Mouse (Mus musculus) limb, embryonic 14.5 days (tissue): ENCODE measurements around the gene Sbf2. TPM values are rescaled to one million over a fixed set of nuclear protein-coding genes. Genes with fewer than 3 reads are reported as not detected.

Experiments
- ATAC-seq: fragments of 200-750 bp; cut with Nextera tagmentation; 2 replicates; pipeline ENCODE4 v1.8.0; 2017; ENCODE audit warnings: low read depth, moderate number of reproducible peaks, moderate TSS enrichment; ENCODE audit not compliant: low FRiP score
- DNase-seq: peaks from one replicate; pipeline ENCODE4 v3.0.0-alpha.2; 2015; ENCODE audit warnings: low spot score
- H3K27ac ChIP-seq: fragments of 300-500 bp; sonication (generic); replicated peaks from 2 replicates; pipeline ENCODE4 v1.5.1; 2014; ENCODE audit warnings: low read depth, mild to moderate bottlenecking, low read length, moderate library complexity, mixed read lengths
- H3K27me3 ChIP-seq: fragments of 300-500 bp; sonication (generic); 2 replicates; pipeline ENCODE4 v1.6.1; 2014; ENCODE audit warnings: low read length, mixed read lengths; ENCODE audit not compliant: control insufficient read depth, insufficient read depth
- H3K36me3 ChIP-seq: fragments of 300-500 bp; sonication (generic); 2 replicates; pipeline ENCODE4 v1.6.1; 2014; ENCODE audit warnings: mild to moderate bottlenecking, low read length, moderate library complexity, mixed read lengths; ENCODE audit not compliant: control insufficient read depth, insufficient read depth
- H3K4me1 ChIP-seq: fragments of 300-500 bp; sonication (generic); 2 replicates; pipeline ENCODE4 v1.6.1; 2014; ENCODE audit warnings: antibody characterized with exemption, low read length, mixed read lengths; ENCODE audit not compliant: control insufficient read depth, insufficient read depth
- H3K4me2 ChIP-seq: fragments of 300-500 bp; sonication (generic); replicated peaks from 2 replicates; pipeline ENCODE4 v1.6.1; 2014; ENCODE audit warnings: low read depth, mild to moderate bottlenecking, low read length, moderate library complexity; ENCODE audit not compliant: severe bottlenecking
- H3K4me3 ChIP-seq: fragments of 300-500 bp; sonication (generic); replicated peaks from 2 replicates; pipeline ENCODE4 v1.5.1; 2014; ENCODE audit warnings: low read length
- H3K9ac ChIP-seq: fragments of 300-500 bp; sonication (generic); 2 replicates; pipeline ENCODE4 v1.6.1; 2014; ENCODE audit warnings: mild to moderate bottlenecking, low read depth, low read length, moderate library complexity; ENCODE audit not compliant: severe bottlenecking
- H3K9me3 ChIP-seq: fragments of 300-500 bp; sonication (generic); 2 replicates; pipeline ENCODE4 v1.6.1; 2016; ENCODE audit warnings: low read length; ENCODE audit not compliant: control insufficient read depth
- POLR2A ChIP-seq: fragments of 200-500 bp; IDR thresholded peaks from 2 replicates; pipeline ENCODE4 v1.8.0; 2012; ENCODE audit warnings: inconsistent platforms, mild to moderate bottlenecking, moderate library complexity, borderline replicate concordance; ENCODE audit not compliant: insufficient read depth, insufficient read length; ENCODE audit errors: extremely low read depth
- WGBS: fragments of 180-500 bp; shearing (Covaris S2); extraction: QIAGEN DNeasy Blood & Tissue Kit; methylation state at CpG from one replicate; pipeline ENCODE4 v1.1.7; 2014; 5-methylcytosine and 5-hydroxymethylcytosine counted together
- polyA plus RNA-seq, 2 experiments: library from polyadenylated mRNA; depleted of rRNA in 1 of 2; stranded (reverse) in 1 of 2; unstranded in 1 of 2; fragments of >200 nt; fragmentation: Nextera tagmentation in 1 of 2; extraction: Ambion mirVana in 1 of 2; gene quantifications; 2 replicates each; pipeline versions ENCODE4 v1.2.1 to v1.2.3; 2012 to 2014

Sbf2 gene
- polyA plus RNA-seq, 2 experiments, result 24.7 TPM

DNA sequence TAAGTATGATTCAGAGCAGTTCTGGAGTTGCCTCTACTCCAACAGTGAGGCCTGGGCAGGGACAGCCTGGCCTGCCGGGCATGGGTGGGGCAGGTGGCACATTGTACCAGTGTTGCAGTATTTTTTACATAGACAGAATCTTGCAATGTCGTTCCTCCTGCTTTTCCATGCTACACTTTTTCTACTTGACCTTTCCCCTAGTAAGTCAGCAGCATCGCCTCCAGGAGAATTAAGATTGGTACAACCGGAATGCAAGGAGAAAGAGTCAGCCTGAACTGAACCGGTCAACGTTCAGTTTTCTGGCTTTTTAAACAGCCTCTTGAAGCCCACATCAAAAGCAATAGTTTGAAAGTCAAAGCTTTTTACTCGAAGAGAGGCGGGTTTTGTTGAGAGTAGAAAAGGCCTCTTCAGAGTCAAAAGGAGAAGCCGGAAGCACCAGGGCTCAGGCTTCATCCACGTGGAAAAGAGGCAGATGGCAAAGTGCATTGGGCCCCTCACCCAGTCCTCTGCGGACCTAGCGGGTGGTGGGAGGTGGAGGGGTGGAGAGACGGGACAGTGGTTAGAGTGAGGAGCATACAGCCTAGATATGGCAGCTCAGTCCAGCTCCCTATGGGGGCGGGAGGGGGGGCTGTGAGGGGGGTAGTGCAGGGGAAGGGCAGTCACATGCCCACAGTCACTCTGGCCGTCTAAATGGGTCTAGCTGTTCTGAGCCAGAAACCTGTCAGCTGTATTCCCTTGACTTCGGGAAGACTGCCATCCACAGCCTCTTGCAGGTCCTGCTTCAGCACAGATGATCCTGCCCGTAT is 23.8 kb upstream of the Sbf2 start:
- no peak for TF ChIP-seq POLR2A
- Histone ChIP-seq H3K4me1 (no peaks in the 10 kb centered on the region), H3K9ac (no peak overlapping the region), H3K27me3 (no peaks in the 10 kb centered on the region), H3K9me3 (no peaks in the 10 kb centered on the region), H3K4me2 (no peak overlapping the region), H3K4me3 (no peak overlapping the region), H3K36me3 (no peaks in the 10 kb centered on the region), H3K27ac (no peak overlapping the region)
- DNase-seq, result no peak
- ATAC-seq, result no peak; the same call in 1 of the 2 replicates
- 61% methylated on average over 17 of the region's 17 CpGs for WGBS

DNA sequence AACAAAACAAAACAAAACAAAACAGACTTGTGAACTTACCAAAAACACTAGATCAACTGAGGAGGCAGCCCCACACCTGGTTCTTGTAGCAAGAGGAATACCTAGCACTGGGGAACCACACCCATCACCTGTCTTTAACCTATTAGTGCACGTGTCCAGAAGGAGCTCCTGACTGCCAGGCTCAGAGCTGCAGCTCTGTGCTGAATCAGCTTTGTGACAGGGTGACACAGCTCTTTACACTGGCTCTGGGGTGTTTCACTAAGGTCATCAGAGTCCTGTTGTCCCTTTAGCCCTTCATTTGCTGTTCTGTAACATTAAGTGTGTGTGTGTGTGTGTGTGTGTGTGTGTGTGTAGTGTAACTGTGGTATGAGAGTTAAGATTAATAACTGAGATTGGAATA is 21.8 kb upstream of the Sbf2 start:
- no peaks in the 10 kb centered on the region for H3K4me1 ChIP-seq
- no peak overlapping the region for H3K4me2 ChIP-seq
- no peaks in the 10 kb centered on the region for H3K27me3 ChIP-seq
- H3K9me3 ChIP-seq, result no peaks in the 10 kb centered on the region
- H3K4me3 ChIP-seq, result no peak overlapping the region
- H3K9ac ChIP-seq, result no peak overlapping the region
- 25% methylated on average over 1 of the region's 1 CpGs for WGBS
- no peak for ATAC-seq
- no peaks in the 10 kb centered on the region for H3K36me3 ChIP-seq
- no peak overlapping the region for H3K27ac ChIP-seq
- TF ChIP-seq POLR2A, result no peak
- DNase-seq, result no peak

DNA sequence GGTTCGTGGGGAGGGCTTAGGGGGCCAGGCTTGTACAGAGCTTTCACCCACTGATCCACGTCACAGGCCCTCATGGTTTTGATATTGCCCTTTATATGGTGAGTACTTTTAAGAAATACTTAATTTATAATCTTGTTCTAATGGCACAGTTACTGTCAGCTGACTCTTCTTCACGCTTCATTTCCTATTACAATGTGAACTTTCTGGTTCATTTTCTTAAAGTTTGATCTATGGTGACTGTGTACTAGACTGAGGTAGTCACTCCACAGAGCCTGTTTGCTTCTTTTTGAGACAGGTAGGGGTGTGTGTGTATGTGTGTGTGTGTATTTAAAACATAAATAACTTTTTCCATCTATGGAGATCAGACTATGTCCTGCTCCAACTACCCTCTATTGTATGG is 21.2 kb upstream of the Sbf2 start:
- no peak for DNase-seq
- ATAC-seq, result no peak
- H3K4me1 ChIP-seq, result peaks cover 1% of the 10 kb centered on the region; the same call in 1 of the 2 replicates
- H3K27ac ChIP-seq, result no peak overlapping the region
- no peaks in the 10 kb centered on the region for H3K36me3 ChIP-seq
- H3K27me3 ChIP-seq, result 0 out of 2 replicates have a peak, but pooled peaks cover under 1% of the 10 kb centered on the region
- 74% methylated on average over 3 of the region's 3 CpGs for WGBS
- no peak overlapping the region for H3K4me2 ChIP-seq
- no peak overlapping the region for H3K9ac ChIP-seq
- no peak overlapping the region for H3K4me3 ChIP-seq
- H3K9me3 ChIP-seq, result no peaks in the 10 kb centered on the region
- no peak for TF ChIP-seq POLR2A

DNA sequence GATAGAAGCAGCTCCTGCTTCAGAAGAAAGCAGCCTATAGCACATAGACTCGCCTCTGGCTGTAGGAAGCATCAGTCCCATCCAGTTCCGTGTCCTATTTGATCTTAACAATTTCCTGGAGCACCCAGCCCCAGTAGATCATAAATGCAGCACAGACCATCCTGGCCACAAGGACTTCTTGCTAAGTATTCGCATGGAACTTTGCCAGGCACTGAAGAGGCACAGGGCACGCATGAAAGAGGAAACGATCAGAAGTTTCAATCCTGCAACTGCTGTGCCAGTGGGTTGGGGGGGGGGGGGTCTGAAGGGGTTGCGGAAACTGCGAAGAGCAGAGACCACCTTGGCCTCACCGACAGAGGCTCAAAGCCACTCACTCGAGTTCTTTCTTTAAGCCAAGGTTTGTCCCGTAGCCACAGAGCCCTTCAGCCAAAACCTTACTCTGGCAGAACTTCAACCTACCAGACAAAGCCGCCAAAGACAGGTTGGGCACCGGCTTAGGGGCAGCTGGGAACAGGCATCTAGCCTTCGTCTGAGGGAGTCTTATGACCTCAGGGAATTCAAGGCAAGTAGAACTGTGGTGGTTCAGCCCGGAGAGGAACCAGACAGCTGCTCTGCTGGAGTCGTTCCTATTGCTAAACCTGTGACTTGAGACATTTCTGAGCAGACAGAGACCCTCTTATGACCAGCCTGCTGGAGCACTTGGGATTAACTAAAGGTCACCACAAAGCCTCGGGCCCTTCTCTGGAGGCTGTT is 16.6 kb upstream of the Sbf2 start:
- DNase-seq, result no peak
- ATAC-seq, result no peak
- Histone ChIP-seq H3K9ac (no peak overlapping the region), H3K9me3 (no peaks in the 10 kb centered on the region), H3K4me2 (0 out of 2 replicates have a peak overlapping the region, but pooled peaks have one; percentile 86), H3K27ac (no peak overlapping the region), H3K27me3 (peaks cover 41% of the 10 kb centered on the region), H3K4me1 (peaks cover 27% of the 10 kb centered on the region), H3K4me3 (no peak overlapping the region), H3K36me3 (no peaks in the 10 kb centered on the region)
- no peak for TF ChIP-seq POLR2A
- WGBS, result 68% methylated on average over 16 of the region's 16 CpGs

DNA sequence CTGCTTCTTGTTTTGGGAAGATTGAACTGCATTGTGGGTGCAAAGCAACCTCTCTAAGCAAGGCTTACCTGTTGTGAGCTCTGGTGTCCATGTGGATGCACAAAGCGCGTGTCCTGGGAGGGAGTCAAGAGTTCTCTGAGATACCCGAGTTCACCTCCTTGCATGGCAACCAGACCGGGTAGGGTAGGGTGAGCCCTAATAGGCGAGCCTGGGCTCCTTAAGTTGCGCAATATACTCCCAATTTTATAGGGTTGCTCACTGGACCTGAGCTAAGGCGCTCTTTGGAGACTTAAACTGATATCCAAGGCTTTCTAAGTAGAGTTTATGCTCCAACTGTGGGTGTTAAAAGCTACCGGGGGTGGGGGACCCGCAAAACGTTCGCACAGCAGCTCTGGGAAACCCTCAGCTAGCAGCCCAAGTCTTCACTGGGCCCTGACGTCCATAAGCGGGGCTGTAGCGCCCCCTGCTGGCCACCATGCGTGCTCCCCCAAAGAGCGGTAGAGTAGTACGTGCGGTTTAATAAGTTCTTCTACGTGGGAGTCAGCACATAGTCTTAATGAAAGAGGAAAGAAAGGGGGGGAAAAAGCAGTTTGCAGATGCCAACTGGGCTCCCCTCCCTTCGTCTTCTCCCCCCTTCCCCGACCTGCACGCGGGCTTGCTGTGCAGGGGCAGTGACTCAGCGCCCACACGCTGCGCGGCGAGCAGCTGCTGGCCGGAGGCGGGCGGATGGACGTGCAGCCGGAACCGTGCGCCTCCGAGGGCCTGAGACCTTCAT is 15.4 kb upstream of the Sbf2 start:
- under 1% methylated on average over 28 of the region's 36 CpGs for WGBS
- DNase-seq, result peak; percentile 89
- H3K27ac ChIP-seq, result 0 out of 2 replicates have a peak overlapping the region, but pooled peaks have one; percentile 33

More for the DNA sequence above, 15.4 kb upstream of the Sbf2 start:
- peaks cover 52% of the 10 kb centered on the region for H3K27me3 ChIP-seq
- peak overlapping the region; percentile 55 for H3K9ac ChIP-seq
- peak overlapping the region; percentile 42 for H3K4me3 ChIP-seq
- H3K4me2 ChIP-seq, result peak overlapping the region; percentile 86
- H3K4me1 ChIP-seq, result peaks cover 27% of the 10 kb centered on the region
- H3K36me3 ChIP-seq, result no peaks in the 10 kb centered on the region
- TF ChIP-seq POLR2A, result no peak
- peak; percentile 90 for ATAC-seq
- H3K9me3 ChIP-seq, result no peaks in the 10 kb centered on the region
